Mouse (Mus musculus) B cell, adult (primary cell): Measurements from ENCODE around the gene Olfr1341. TPM values are rescaled to one million over a fixed set of nuclear protein-coding genes. Genes with fewer than 3 reads are reported as not detected.

Source experiments
- total RNA-seq: library from RNA; stranded (reverse); gene quantifications from 4 replicates; pipeline ENCODE4 v1.2.4, GENCODE M21; 2023; ENCODE audit not compliant: inconsistent age

The Olfr1341 gene
- not detected in 4 replicates for total RNA-seq

DNA sequence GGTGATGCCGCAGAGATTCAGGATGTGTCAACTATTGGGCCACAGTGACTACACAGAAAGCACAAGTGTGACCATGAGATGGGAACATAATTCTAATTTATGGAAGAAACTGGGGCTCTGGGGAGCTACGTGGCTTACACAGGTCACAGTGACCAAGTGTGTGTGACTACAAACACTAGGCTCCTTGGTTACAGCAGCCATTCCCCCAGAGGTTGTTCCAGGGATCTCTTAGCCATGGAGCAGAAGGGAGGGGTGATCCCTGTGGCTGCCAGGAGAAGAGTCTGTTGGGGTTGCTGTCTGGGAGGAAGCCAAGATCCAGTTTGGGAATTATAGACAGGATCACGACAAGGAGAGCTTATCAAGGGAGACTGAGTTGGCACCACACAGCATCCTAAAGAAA, at the start of gene Olfr1341:
Olfr1341 (plus strand) TSS at position 301 of the 400 bp plus-strand sequence.

DNA sequence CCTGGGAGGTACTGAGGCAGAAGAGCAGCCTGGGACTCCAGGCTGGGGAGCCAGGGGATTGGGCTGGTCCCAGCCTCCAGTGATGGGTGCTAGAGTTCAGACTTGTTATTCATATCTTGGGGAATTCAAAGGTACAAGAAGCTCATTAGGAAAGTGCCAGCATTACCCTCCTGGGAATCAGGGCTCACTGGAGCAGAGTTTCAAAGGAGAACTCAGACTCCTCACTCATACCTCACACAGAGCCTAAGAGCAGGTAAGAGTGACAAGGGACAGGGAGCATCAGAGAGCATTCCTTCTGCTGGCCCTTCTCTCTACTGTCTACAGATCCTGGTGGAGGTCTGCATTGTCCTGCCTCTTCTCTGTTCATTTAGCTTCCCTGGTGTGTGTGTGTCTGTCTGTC, 44.7 kb upstream of the Olfr1341 start, which contains the start of gene Olfr62:
Olfr62 (plus strand) TSS at position 301 of the 400 bp plus-strand sequence.

DNA sequence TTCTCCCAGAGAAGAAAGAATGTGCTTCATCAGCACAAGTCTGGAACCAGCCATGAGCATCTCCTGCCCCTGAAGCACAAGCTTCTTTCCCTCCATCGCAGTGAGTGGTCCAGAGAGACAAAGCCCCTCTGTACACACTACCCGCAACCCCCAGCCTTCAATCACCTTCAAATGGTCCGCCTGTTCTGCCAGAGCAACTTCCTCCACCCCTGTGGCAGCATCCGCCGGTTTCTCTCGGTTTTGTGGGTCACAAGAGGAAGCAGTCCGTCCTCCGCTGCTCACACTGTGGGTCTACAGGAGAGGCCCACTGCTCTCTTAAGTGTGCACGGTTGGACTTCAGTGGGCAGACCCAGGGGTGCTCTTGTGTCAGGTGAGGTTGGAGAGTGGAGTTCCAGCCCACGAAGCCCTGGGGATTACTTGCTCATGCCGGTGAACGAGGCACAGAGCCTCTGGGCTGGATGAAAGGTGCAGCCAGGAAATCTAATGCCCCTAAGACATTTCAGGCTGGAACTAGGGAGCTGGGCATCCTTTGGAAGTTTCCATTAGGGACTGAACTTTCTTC, 10.8 kb upstream of the Olfr1341 start, which contains the start of gene Olfr1342:
Olfr1342 (minus strand) TSS at position 345 of the 562 bp plus-strand sequence.

DNA sequence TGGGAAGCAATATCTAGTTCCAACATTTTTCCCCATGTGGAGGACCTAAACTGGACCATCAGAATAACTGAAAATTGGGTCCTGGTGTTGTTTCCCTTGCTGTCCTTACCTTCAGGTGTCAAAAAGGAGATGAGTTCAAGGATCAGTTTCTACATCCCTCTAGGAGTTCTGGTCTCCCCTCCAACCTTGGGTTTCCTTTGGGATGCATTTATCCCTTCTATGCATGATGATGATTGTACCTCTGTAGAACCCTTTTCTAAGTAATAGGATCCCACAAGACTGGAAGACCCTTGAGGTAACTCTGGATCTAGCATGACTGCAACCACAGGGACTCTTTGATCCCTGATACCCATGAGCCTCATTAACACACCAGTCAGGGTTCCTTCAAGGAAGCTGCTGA, 16.5 kb downstream of the Olfr1341 start, which contains the start of gene Olfr1340:
Olfr1340 (plus strand) TSS at position 301 of the 400 bp plus-strand sequence.

DNA sequence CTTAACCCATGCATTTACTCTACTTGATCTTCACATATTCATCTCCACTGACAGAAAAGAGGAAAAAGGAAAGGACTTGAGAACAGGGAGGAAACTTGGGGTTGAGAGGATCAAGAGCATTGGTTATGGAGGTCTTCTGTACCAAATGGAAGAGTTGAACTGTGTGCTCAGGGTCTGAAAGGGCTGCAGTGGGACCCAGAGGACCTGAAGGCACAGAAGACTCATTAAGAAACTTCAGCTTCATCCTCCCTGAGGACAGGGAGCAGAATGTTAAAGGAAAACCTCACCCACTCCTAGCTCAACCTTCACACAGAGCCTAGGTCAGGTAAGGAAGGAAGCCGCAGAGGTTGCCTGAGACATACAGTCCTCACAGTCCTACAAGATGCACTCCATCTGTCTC, 28.6 kb downstream of the Olfr1341 start, which contains the start of gene Olfr1339:
Olfr1339 (plus strand) TSS at position 301 of the 400 bp plus-strand sequence.

DNA sequence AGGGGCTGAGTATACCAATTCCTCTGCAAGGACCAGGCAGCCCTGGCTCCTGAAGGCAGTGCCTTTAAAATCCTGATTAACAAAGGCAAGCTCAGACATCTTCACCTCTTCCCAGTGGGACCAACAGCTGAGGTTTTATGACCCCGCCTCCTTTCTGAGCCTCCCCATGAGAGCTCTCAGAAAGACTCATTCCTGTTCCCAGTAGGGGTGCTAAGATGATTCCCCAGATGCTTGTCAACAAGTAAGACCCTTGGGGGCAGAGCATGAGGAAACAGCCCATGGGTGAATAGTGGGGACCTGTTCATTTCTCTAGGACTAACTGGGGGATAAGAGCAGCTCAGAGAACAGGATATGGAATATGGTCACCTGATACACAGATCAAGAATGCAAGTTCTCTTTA, 55.3 kb downstream of the Olfr1341 start, which contains the start of gene Olfr1338:
Olfr1338 (minus strand) TSS at position 101 of the 400 bp plus-strand sequence.

Other genes starting within 250 kb of the Olfr1341 start
- not detected in 4 replicates for gene Mpl, start 246.0 kb upstream of the Olfr1341 start, total RNA-seq
- gene Tie1, start 213.5 kb upstream of the Olfr1341 start, total RNA-seq, result not detected in 4 replicates
- not detected in 4 replicates for gene 2610528J11Rik, start 176.5 kb upstream of the Olfr1341 start, total RNA-seq
- not detected in 4 replicates for gene Tmem125, start 159.5 kb upstream of the Olfr1341 start, total RNA-seq
- gene Cfap57, start 82.7 kb upstream of the Olfr1341 start, total RNA-seq, result not detected in 4 replicates
- gene Ebna1bp2, start 82.7 kb upstream of the Olfr1341 start, total RNA-seq, result 70.4 to 76.0 TPM (median 72.8 TPM) in 4 replicates
- not detected in 4 replicates for gene Olfr62, start 44.6 kb upstream of the Olfr1341 start, total RNA-seq
- gene Olfr1342, start 10.8 kb upstream of the Olfr1341 start, total RNA-seq, result not detected in 4 replicates
- not detected in 4 replicates for gene Olfr1340, start 16.6 kb downstream of the Olfr1341 start, total RNA-seq
- gene Olfr1339, start 28.7 kb downstream of the Olfr1341 start, total RNA-seq, result not detected in 4 replicates
- gene Olfr1338, start 55.2 kb downstream of the Olfr1341 start, total RNA-seq, result not detected in 4 replicates
- gene Olfr1337, start 79.1 kb downstream of the Olfr1341 start, total RNA-seq, result not detected in 4 replicates
- gene Olfr1335, start 106.4 kb downstream of the Olfr1341 start, total RNA-seq, result not detected in 4 replicates
- not detected in 4 replicates for gene Olfr1333, start 132.8 kb downstream of the Olfr1341 start, total RNA-seq
- gene Olfr1331, start 161.1 kb downstream of the Olfr1341 start, total RNA-seq, result not detected in 4 replicates
- gene Olfr1330, start 185.1 kb downstream of the Olfr1341 start, total RNA-seq, result not detected in 4 replicates
- not detected in 4 replicates for gene Olfr1329, start 213.9 kb downstream of the Olfr1341 start, total RNA-seq
- not detected in 4 replicates for gene Olfr1328, start 235.1 kb downstream of the Olfr1341 start, total RNA-seq